Mouse (Mus musculus): ENCODE results near the gene Cpeb1. TPM values are rescaled to one million over a fixed set of nuclear protein-coding genes. Genes with fewer than 3 reads are reported as not detected.

Gene Cpeb1
- total and polyA plus RNA-seq, 3 experiments = 13.0 to 26.1 (median 13.6) TPM

DNA sequence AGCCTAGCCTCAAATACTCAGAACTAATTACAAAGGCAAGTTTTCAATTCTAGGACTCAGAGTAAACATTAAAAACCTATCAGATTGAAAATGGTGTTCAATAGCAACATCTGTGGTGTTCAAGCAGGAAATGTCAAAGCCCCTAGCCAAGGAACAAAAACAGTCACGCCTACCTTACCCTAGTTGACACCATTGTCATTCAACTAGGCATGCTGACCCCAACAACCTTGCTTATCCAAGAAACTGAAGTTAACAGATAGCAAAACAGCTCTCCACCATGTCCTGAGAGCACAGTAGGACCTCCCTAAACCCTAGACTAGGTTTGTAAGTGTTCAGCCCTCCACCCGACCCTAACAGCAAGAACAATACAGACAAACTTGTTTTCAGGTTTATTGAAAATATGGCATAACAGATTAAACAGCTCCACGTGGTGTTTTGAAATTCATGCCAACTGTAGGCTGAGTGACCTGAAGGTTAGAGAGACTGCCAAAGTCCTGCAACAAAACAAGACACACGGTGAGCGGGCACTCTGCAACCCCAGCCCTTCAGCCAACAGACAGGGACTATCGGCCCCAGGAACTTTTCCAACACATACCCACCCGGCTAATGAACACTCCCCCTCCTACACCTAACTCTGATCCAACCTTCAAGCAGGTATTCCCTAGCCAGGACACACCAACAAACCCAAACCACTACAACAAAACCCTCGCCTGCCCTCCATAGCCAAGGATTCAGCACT is 112.7 kb downstream of the Cpeb1 start:
- 28% methylated on average over 8 of the region's 8 CpGs for WGBS
- TF ChIP-seq CTCF (IDR thresholded peaks at IDR 0.05) (no peak), EP300 (IDR thresholded peaks at IDR 0.05; ENCODE audit: insufficient read depth, low read depth, low read length) (no peak), POLR2A (IDR thresholded peaks at IDR 0.05; ENCODE audit: insufficient read depth, low read depth, low read length) (no peak)
- Histone ChIP-seq H3K4me3 (0 out of 2 replicates have a peak overlapping the region, but pooled peaks have one; percentile 83), H3K36me3 (ENCODE audit: control insufficient read depth, insufficient read depth, low read length) (peaks cover 11% of the 10 kb centered on the region; the same call in 1 of the 2 replicates), H3K4me1 (ENCODE audit: control insufficient read depth, insufficient read depth, low read length) (peaks cover 6% of the 10 kb centered on the region), H3K27me3 (ENCODE audit: control insufficient read depth, insufficient read depth, low read length) (no peaks in the 10 kb centered on the region), H3K27ac (peak overlapping the region; percentile 38), H3K79me2 (replicated peaks; ENCODE audit: control insufficient read depth, insufficient read depth, low read length) (no peaks in the 10 kb centered on the region), H3K9ac (ENCODE audit: low read depth, low read length) (no peak overlapping the region)
- intact Hi-C loops (cut with DNase I) = loop anchor here (5.0 kb wide), 1 partner anchor 485 kb away; no protein-coding TSS in a partner anchor
- DNase-seq = no peak

DNA sequence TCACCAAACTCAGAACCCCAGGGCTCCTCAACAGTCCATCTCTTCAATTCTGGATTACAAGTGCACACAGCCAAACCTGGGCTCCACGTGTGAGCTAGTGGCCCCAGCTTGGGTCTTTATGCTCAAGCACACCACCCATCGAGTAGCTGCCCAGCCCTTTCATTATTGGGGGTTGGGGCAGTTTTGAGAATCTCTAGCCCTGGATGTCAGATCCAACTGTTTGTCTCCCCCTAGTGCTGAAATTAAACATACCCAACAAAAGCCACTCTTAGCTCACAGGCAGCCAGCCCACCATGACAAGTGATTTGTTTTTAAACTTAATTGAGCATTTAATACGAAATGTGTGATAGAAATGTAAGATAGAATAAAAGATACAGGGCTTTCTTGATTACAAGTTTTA is 113.7 kb downstream of the Cpeb1 start:
- TF ChIP-seq POLR2A (IDR thresholded peaks at IDR 0.05; ENCODE audit: insufficient read depth, low read depth, low read length) (no peak), EP300 (IDR thresholded peaks at IDR 0.05; ENCODE audit: insufficient read depth, low read depth, low read length) (no peak), CTCF (IDR thresholded peaks at IDR 0.05) (peak; percentile 76)
- no peaks in the 10 kb centered on the region for H3K27me3 ChIP-seq (ENCODE audit: control insufficient read depth, insufficient read depth, low read length)
- peaks cover 6% of the 10 kb centered on the region for H3K4me1 ChIP-seq (ENCODE audit: control insufficient read depth, insufficient read depth, low read length)
- H3K4me3 ChIP-seq = no peak overlapping the region
- intact Hi-C loops (cut with DNase I) = loop anchor here (5.0 kb wide), 1 partner anchor 484 kb away; no protein-coding TSS in a partner anchor
- WGBS = 25% methylated on average over 3 of the region's 3 CpGs
- H3K9ac ChIP-seq (ENCODE audit: low read depth, low read length) = no peak overlapping the region
- no peaks in the 10 kb centered on the region for H3K79me2 ChIP-seq (replicated peaks; ENCODE audit: control insufficient read depth, insufficient read depth, low read length)
- no peak for DNase-seq
- no peak overlapping the region for H3K27ac ChIP-seq
- H3K36me3 ChIP-seq (ENCODE audit: control insufficient read depth, insufficient read depth, low read length) = peaks cover 11% of the 10 kb centered on the region; the same call in 1 of the 2 replicates

DNA sequence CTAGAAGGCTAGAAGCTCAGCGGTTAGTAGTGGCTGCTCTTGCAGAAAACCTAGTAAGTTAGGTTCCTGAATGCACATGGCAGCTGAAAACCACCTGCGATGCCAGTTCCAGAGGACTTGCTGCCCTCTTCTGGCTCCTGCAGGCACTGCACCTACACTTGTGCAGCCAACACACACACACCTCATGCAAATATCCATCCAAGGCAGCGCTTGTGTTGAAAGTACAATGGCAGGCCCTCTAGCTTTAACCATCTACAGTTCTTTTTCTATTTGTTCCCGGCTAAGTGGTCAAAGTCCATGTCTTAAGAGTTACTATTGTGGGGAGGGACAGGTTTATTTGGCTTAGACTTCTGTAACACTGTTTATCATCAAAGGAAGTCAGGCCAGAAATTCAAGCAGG is 115.5 kb downstream of the Cpeb1 start:
- peaks cover 6% of the 10 kb centered on the region for H3K4me1 ChIP-seq (ENCODE audit: control insufficient read depth, insufficient read depth, low read length)
- peak; percentile 77 for TF ChIP-seq CTCF (IDR thresholded peaks at IDR 0.05)
- peak; percentile 58; the same call in 1 of the 2 replicates for TF ChIP-seq EP300 (IDR thresholded peaks at IDR 0.05; ENCODE audit: insufficient read depth, low read depth, low read length)
- TF ChIP-seq POLR2A (IDR thresholded peaks at IDR 0.05; ENCODE audit: insufficient read depth, low read depth, low read length) = no peak
- no peak overlapping the region for H3K9ac ChIP-seq (ENCODE audit: low read depth, low read length)
- intact Hi-C loops (cut with DNase I) = loop anchor here (5.0 kb wide), 1 partner anchor 482 kb away; no protein-coding TSS in a partner anchor
- H3K4me3 ChIP-seq = no peak overlapping the region
- peaks cover 11% of the 10 kb centered on the region; the same call in 1 of the 2 replicates for H3K36me3 ChIP-seq (ENCODE audit: control insufficient read depth, insufficient read depth, low read length)
- no peak for DNase-seq
- H3K27me3 ChIP-seq (ENCODE audit: control insufficient read depth, insufficient read depth, low read length) = no peaks in the 10 kb centered on the region
- H3K79me2 ChIP-seq (replicated peaks; ENCODE audit: control insufficient read depth, insufficient read depth, low read length) = no peaks in the 10 kb centered on the region
- no peak overlapping the region for H3K27ac ChIP-seq
- 77% methylated on average over 4 of the region's 4 CpGs for WGBS

DNA sequence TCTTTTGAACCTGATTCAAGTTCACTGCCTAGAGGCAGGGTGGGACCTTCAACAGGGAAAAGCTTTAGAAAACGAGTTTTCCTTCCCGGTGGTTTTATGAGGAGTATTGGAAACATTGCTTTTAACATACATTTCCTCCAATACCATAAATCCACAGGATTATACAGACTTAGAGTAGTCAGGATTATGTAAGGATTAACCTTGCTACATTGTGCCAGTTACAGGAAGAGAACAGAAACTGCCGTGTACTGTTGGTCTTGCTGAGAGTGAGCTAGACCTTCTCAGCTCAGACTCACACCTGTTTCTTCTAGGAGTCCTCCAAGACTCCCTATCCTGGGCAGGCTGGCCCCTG is 116.8 kb downstream of the Cpeb1 start:
- H3K36me3 ChIP-seq (ENCODE audit: control insufficient read depth, insufficient read depth, low read length) = peaks cover 8% of the 10 kb centered on the region; the same call in 1 of the 2 replicates
- no peak overlapping the region for H3K9ac ChIP-seq (ENCODE audit: low read depth, low read length)
- no peak for DNase-seq
- no peaks in the 10 kb centered on the region for H3K79me2 ChIP-seq (replicated peaks; ENCODE audit: control insufficient read depth, insufficient read depth, low read length)
- H3K27ac ChIP-seq = no peak overlapping the region
- peaks cover 2% of the 10 kb centered on the region for H3K4me1 ChIP-seq (ENCODE audit: control insufficient read depth, insufficient read depth, low read length)
- no peaks in the 10 kb centered on the region for H3K27me3 ChIP-seq (ENCODE audit: control insufficient read depth, insufficient read depth, low read length)
- no peak overlapping the region for H3K4me3 ChIP-seq
- intact Hi-C loops (cut with DNase I) = no loop called here
- 80% methylated on average over 3 of the region's 3 CpGs for WGBS
- TF ChIP-seq POLR2A (IDR thresholded peaks at IDR 0.05; ENCODE audit: insufficient read depth, low read depth, low read length) (no peak), CTCF (IDR thresholded peaks at IDR 0.05) (no peak), EP300 (IDR thresholded peaks at IDR 0.05; ENCODE audit: insufficient read depth, low read depth, low read length) (no peak)

DNA sequence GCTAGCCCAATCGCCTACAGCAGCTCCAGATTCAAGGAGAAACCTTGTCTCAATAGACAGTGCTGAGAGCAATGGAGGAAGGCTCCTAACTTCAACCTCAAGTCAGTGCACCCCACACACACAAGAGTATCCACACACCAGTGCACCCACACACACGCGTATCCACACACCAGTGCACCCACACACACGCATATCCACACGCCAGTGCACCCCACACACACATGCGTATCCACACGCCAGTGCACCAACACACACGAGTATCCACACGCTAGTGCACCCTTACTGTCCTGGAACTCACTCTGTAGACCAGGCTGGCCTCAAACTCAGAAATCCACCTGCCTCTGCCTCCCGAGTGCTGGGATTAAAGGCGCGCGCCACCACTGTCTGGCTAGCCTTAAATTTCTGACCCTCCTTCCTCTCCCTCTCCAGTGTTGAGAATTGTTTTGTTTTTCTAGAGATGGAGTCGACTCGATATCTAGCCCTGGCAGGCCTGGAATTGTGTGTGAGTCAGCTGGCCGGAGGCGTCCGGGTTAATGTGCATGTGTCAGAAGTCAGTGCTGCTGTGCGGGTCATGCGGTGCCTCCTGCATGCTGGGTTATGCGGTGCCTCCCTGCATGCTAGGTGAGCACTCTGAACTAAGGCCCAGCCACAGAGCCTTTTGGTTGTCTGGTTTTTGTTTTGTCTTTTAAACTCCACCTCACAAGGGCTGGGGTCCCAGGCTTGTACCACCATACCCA is 117.3 kb downstream of the Cpeb1 start:
- Histone ChIP-seq H3K4me3 (no peak overlapping the region), H3K27me3 (ENCODE audit: control insufficient read depth, insufficient read depth, low read length) (no peaks in the 10 kb centered on the region), H3K36me3 (ENCODE audit: control insufficient read depth, insufficient read depth, low read length) (peaks cover 7% of the 10 kb centered on the region; the same call in 1 of the 2 replicates), H3K9ac (ENCODE audit: low read depth, low read length) (no peak overlapping the region), H3K4me1 (ENCODE audit: control insufficient read depth, insufficient read depth, low read length) (no peaks in the 10 kb centered on the region; the same call in 1 of the 2 replicates), H3K79me2 (replicated peaks; ENCODE audit: control insufficient read depth, insufficient read depth, low read length) (no peaks in the 10 kb centered on the region), H3K27ac (no peak overlapping the region)
- TF ChIP-seq CTCF (IDR thresholded peaks at IDR 0.05) = no peak
- no peak for TF ChIP-seq EP300 (IDR thresholded peaks at IDR 0.05; ENCODE audit: insufficient read depth, low read depth, low read length)
- TF ChIP-seq POLR2A (IDR thresholded peaks at IDR 0.05; ENCODE audit: insufficient read depth, low read depth, low read length) = no peak
- DNase-seq = no peak
- WGBS = 85% methylated on average over 21 of the region's 21 CpGs
- intact Hi-C loops (cut with DNase I) = no loop called here

All from heart, adult 2 months (tissue).